Mouse (Mus musculus) heart, adult 2 months (tissue): ENCODE measurements around the gene Add3.

ENCODE experiments used
- CTCF ChIP-seq: fragments of 200-600 bp; IDR thresholded peaks from 2 replicates; pipeline ENCODE4 v1.8.1; 2022; ENCODE audit warnings: antibody characterized with exemption, mild to moderate bottlenecking, moderate library complexity
- POLR2A ChIP-seq: fragments of 200-500 bp; IDR thresholded peaks from 2 replicates; pipeline ENCODE4 v1.6.1; 2011; ENCODE audit warnings: mild to moderate bottlenecking, low read depth, low read length, control low read depth; ENCODE audit not compliant: insufficient read depth

- TF ChIP-seq CTCF (no peak), POLR2A (no peak)
Measured at GRCm38 (mm10) chr19:53094684-53095083, 45.6 kb upstream of the Add3 start.
